Mouse (Mus musculus): ENCODE measurements at regions not wholly inside any gene's neighbourhood (a gene's known extent, or its start where the extent isn't known, plus 50 kb on each side); places are given as distances from the start of the nearest gene placed in this dataset.

DNA sequence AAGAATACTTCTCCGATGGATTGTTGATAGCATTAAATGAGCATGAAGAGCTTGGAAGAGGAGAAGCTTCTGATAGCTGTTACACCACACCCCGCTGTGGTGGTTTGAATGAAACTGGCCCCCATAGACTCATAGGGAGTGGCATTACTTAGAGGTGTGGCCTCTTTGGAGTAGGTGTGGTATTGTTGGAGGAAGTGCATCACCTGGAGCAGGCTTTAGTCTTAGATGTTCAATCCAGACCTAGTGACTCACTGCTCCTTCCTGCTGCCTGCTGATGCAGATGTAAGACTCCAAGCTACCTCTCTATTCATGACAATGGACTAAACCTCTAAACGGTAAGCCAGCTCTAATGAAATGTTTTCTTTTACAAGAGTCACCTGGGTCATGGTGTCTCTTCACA, 237.1 kb upstream of the Mpped2 start:
- no peak for DNase-seq (ENCODE audit: low spot score in 2 of 2)

DNA sequence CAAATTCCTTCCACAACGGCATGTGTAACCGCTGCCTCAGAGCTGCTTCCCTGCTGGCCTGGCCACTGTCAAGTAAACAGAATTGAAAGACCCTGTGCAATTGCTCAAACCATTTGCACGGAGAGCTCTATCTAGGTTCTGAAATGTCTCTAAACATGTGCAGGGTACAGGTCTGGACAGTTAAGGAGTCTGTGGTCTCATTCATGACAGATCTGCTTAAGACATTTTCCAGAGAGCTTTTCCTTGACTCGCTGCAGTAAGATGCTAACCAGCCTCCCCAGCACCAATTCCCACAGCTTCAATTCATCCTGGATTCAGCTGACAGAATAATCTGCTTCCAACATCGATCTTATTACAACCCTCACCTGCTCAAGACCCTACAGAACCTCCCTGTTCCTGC, 235.1 kb upstream of the Mpped2 start:
- no peak for DNase-seq (ENCODE audit: low spot score in 2 of 2)

DNA sequence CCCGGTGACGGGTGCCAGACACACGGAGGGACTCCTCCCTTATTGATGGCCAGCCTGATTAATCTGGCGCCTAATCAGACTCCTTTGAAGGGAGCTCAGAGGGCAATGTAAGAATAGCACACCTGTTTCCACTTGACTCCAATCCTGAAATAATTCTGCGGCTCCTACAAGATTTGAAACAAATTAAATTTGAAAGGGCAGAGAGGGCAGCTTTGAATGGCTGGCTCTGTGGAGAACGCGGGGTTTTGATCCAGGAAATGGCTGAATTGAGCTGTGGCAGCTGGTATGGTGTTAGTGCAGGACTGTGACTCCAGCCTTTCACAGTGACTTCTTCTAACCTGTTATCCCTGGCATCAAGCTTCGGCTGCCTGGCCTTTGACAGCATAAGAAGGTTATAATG, 232.0 kb upstream of the Mpped2 start:
- no peak for DNase-seq (ENCODE audit: low spot score in 2 of 2)

DNA sequence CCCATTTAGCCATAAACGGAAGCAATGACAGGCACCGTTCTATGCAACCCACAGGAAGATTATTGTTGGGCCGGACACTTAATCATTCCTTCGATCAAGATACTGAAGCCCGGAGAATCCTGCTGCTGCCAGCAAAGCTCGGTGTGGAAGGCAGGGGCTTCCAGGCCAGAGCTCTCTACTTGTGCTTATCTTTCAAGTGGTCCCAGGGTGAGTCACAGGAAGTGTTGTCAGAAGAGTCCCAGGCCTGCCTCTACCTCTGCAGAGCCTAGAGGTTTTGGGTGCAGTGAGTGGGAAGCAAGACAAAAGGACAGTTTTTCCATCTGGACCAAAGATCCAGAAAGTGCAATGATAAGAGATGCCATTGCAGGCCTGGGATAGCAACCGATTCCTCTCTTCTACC, 231.6 kb upstream of the Mpped2 start:
- no peak for DNase-seq (ENCODE audit: low spot score in 2 of 2)

DNA sequence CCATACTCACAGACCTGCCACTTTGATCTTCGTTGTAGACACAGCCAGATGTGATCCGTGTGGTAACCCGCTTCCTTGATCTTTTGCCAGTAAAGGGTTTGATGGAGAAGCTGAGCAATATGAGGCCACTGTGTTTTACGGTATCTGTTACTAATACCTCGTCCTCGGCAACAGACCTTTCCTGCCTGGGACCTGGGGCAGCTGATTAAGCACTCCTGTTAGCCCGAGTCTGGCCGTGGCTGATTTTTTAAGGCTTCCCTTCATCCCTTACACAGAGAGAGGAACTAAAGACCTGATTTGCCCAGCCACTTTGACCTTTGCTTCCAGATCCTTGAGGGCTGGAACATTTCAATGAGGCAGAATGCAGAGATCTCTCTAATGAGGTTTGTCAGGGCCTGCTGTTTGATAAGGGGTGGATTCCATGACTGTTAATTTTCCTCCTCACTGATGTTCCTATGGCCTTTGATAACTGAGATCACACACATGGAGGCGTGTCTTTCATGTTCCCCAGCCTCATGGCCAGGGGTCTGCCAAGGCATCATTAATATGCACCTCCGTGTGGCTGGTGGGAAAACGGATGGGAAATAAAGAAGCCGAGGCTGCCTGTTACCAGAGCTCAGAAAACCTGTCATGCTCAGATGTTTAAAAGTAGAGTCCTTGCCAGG, 231.0 kb upstream of the Mpped2 start:
- no peak for DNase-seq (ENCODE audit: low spot score in 2 of 2)

DNA sequence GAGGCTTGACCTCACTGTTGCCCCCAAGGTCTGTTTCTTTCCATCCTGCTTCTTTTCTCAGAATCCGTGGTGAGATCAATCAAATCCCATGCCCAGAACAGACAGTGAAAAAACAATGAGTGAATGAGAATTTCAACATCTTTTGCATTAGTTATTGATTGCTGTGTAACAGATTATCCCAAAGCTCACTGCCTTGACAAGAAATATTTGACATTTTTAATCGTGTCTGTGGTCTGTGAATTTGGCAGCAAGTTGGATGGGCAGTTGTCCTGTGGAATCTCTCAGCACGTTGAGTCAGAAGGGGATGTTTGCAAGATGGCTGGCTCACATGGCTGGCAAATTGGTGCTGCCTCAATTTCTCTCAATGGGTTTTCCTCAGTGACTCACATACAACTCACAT, 228.0 kb upstream of the Mpped2 start:
- DNase-seq (ENCODE audit: low spot score in 2 of 2), result no peak

DNA sequence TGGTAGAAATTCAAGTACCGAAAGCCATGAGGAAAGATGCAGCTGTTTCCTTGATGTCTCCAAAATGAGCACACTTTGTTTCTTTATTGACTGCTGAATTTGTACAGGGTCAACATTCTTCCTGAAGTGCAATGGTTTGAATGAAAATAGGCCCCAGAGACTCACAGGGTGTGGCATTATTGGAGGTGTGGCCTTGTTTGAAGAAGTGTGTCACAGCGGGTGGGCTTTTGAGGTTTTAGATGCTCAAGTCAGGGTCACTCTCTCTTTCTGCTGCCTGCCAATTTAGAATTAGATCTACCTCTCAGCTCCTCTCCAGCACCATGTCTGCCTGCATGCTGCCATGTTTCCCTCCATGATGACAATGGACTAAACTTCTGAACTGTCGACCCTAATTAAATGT, 227.2 kb upstream of the Mpped2 start:
- DNase-seq (ENCODE audit: low spot score in 2 of 2), result no peak

DNA sequence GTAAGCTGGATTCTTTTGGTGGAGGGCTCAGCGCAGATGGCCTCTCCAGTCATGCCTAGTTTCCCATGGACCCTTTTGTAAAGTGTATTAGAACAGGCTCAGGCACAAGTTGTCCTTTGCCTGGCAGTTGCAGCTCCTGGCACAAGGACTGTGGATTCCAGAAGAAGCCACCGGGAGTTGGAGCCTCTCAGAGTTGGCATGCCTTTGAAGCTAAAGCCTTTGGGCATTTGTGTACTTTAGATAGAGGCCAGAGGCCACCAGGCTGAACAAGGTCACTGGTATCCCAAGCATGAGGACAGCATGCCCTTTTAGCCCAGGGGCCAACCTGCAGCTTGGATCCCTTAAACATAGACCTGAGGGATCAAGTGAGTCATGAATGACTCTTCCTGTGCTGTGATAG, 223.9 kb upstream of the Mpped2 start:
- DNase-seq (ENCODE audit: low spot score in 2 of 2), result no peak

DNA sequence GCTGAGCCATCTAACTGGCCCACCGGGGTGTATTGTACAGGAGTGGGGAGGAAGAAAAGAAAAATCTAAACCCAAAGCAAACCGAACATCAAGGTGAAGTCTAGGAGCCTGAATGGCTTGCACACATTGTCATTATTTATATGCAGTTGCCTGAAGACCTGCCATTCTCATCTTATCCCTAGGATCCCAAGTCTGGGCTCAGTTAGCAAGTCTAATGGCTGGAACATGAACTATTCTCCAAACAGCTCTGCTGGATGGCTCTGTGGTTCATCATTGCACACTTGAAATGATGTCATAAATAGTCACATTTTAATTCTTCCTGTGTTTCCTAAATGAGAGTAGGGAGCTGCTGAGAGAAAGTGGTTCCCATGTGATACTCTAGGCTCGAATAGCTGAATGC, 219.6 kb upstream of the Mpped2 start:
- DNase-seq (ENCODE audit: low spot score in 2 of 2), result no peak

DNA sequence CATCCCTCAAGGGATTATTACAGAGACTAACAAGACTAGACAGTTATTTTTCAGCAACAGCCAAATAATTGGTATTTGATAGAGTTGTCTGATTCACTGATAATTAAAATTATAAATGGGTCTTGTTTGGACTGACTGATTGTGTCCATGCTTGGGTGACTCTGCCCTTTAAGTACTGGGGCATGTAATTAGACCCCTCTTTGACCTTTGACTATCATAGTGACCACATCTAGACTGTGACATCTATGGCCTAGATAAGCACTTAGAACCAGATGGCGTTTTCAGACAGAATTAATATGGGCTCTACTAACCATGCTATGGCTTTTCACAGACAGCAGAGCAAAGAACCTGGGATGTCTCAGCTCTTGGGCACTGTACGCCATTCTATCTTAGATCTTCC, 215.1 kb upstream of the Mpped2 start:
- DNase-seq (ENCODE audit: low spot score in 2 of 2), result no peak

DNA sequence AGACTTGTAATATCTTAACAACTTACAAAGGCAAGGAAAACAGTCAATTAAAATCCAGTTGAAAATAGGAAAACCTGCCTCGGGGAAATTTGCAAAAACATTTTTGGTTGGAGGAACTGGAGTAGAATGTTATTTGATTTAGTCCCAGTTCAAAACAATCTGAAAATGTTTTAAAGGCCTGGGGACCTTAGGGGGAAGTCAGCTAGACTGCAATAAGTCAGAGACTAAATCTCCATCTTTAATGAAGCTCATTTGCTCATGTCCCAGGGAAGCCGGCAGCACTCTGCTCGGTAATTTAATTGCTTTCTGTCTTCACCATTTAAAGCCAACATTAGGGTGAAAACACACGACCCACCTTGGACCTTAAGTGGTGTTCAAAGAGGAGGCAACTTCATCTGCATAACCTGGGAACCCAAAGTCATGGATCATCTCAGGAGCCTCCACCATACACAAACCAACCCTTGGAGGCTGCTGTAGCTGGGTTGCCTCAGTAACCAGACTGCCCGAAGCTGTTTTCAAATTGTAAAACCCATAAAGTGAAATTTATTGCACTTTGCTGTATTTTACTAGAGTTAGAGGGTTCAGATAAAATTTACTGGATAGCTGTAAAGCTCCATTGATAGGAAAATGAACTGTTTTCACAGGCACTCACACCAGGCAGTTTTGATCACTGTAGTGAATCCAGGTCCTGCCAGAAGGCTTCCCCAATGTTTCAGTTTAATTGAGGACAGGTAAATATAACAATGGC, 205.6 kb upstream of the Mpped2 start:
- no peak for DNase-seq (ENCODE audit: low spot score in 2 of 2)

DNA sequence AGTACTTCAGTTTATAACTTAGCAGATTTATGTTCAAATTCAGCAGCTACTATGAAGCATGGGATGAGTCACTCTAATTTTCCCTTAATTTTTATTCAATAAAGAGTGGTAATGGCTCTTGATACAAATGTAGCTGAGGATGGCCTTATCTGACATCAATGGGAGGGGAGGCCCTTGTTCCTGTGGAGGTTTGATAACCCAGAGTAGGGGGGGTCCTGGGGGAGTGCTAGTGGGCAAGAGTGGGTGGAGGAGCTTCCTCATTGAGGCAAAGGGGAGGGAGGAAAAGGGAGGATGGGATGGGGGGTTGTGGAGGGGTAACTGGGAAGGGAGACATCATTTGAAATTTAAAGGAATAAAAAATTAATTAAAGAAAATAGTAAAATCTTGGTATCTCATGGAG, 194.3 kb upstream of the Mpped2 start:
- DNase-seq (ENCODE audit: low spot score in 2 of 2), result no peak

DNA sequence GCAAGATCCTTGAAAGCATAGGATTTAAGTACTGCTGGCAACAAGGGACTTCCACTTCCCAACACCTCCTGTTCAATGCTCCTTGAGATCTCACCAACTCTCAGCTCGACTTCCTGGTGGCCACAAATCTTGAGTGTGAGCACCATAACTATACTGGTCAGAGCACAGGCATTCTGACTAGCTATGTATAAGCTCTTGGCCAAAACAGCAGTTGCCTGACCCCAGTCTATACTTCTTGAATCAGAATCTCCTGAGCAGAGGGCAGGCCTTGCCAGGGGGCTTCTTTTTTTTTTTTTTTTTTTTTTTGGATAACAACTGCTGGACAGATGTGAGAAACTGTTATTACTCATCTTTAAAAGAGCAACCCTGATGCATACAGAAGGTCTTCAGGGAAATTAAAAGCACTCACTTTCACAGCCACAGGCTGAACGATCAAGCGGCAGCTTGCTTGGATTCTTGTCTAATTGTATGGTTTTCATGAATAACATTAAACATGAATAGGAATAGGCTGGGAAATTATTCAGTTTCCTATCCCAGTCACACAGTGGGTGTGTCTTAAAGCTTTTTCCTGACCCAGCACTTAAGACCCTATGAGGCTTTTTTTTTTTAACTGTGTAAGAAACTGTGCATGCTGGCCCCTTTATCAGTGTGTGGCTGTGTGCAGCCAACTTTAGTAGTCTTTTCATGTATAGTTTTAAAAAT, 193.7 kb upstream of the Mpped2 start:
- no peak for DNase-seq (ENCODE audit: low spot score in 2 of 2)

DNA sequence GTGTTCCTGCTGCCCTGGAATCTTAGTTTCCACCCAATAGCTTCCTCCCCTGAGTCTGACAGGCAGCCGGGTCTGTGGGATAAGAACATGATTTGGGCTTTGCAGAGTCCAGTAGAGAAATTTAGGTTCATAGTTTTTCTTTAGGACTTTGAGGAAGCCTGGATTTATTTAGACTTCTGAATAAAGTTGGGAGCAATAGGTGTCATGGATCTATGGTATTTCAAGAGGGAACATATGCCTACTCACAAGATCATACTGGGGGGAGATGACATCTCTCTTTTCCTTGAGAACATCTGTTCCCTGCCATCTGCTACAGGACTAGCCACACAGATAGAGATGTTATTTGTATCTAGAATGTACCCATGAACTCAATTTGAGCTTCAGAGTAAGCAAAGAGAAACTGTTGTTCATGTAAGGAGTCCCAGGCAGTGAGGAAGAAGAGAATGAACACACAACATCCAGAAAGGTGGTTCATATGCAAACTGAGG, 188.1 kb upstream of the Mpped2 start:
- DNase-seq (ENCODE audit: low spot score in 2 of 2), result peak in 1 of 2 experiments; percentile 19

DNA sequence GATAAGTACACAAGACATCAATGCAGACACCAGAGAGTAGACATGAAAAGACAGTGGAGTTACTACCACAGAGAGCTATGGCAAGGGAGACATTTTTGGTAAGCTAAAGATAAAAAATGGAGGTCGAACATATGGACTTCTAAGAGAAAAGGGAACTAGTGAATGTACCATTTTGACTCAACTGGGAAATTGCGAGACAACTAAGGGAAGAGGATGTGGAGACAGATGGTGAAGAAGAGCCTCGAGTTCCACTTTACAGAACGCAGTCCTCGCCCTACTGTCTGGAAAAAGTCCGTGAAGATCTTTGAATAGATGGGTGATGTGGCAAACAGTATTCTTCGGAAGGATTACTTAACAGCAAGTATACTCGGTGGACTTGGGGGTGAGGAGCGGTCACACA, 181.2 kb upstream of the Mpped2 start:
- peak in 1 of 2 experiments; percentile 23 for DNase-seq (ENCODE audit: low spot score in 2 of 2)

DNA sequence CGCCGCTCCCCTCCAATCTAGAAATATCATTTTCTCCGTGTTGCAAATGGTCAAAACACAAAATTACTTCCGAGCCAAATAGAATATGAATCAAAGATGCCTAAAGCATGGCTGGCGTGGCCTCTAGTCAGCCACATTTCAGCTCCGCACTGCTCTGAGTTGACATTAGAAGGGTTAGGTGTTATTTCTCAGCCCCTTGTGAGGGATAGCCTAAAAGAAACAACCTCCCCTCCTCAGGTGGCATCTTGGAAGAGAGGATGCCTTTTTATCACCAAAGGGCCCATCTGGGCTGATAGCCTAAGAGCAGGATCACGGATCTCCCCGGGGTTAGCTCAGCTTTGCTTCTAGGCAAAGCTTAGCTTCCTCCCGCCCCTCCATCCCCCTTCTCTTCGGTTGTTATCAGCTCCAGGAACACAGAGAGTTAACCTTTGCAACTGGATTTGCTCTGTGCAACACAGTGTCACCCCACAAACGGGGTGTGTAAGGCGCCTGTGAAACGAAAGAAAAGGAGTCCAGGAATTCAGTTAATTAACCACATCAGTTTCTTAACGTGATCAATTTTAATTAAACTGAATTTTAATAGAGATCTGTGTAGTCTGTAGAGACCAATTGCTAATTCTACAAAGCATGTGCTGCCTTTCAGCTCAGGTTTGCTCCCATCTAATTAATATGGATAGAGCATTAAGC, 180.6 kb upstream of the Mpped2 start:
- peak in 1 of 2 experiments; percentile 13 for DNase-seq (ENCODE audit: low spot score in 2 of 2)

DNA sequence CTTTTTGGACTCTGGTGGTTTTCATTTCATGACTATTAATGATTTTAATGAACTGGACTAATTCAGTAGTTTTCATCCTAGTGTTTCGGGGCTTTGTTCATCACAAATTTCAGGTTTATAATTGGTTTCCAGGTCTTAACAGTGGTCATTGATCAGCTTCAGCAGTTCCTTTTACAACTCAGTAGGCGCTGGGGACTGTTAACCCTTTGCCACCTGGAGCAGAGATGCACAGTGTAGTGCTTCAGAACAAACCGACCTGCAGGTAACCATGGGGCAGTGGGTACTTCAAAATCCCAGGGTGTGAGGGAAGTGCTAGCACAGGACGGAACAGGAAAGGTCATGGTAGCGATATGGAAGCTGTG, 180.1 kb upstream of the Mpped2 start:
- peak in 1 of 2 experiments; percentile 20 for DNase-seq (ENCODE audit: low spot score in 2 of 2)

DNA sequence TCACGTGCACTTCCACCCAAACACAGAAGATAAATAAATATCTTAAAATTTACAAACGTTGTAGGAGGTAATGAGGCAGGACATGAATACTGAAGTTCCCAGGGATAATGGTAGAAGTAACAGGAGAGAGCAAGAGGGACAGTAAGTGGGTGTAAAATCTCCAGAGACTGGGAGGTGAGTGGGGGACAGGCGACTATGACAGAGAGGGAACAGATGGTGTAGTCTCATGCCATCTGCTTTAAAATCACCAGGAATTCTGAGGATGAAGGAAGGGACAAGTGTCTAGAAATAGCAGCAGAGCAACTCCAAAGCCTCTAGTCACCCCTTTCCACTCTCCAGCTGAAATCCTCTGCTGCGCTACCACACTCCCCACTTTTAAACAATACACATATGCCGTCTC, 175.8 kb upstream of the Mpped2 start:
- peak; percentile 25 to 57 for DNase-seq (ENCODE audit: low spot score in 2 of 2)

DNA sequence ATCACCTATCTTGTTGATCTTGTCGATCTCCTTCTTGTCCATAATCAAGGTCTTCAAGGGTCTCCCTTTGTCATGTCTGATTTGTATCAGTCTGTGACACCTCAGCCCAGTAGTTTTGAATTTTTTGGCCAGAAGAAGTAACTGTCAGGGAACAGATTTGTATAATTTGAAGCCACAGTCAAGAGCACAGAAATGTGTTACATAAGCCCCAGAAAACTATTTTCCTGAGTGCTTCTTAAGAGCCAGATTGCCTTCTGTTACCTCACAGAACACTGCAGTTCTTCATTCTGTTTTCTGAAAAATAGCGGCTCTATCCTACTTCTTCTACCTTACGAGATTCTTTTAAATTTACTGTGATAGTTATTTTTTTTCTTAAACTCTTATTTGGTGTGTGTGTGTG, 170.1 kb upstream of the Mpped2 start:
- DNase-seq (ENCODE audit: low spot score in 2 of 2), result no peak

DNA sequence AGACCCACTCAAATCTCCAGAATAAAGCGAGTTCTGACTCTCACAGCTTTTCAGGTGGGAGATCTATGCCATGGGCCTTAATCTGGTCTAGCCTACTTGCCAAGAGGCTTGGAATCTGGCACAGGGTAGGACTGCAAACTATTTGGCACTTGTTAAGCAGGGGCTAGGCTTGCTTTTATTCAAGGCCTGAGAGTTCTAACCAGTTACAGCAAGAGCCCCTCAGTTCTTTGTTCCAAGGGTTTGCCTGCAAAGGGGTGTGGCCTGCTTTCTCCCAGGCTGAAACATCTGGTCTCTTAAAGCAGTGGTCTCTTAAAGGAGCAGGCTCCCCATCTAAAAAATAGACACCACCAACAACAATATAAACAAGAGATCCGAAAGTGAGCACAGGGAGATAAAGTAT, 166.1 kb upstream of the Mpped2 start:
- no peak for DNase-seq (ENCODE audit: low spot score in 2 of 2)

DNA sequence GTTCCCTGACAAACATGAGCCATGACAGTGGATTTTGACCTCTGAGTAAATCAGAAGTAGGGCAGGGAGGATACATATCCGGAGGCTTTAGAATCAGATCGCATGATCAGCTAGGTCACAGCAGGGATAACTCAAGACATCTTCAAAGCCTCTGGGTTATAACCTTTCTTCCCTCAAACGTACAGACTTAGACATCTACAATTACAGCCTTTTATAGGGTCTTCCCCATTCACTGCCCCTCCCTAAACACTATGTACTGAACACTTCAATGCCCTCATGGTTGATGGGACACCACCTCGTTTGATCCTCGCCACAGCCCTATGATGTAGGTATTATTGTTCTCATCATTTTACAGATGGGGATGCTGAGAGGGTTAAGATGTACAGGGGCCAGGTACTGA, 163.8 kb upstream of the Mpped2 start:
- no peak for DNase-seq (ENCODE audit: low spot score in 2 of 2)

DNA sequence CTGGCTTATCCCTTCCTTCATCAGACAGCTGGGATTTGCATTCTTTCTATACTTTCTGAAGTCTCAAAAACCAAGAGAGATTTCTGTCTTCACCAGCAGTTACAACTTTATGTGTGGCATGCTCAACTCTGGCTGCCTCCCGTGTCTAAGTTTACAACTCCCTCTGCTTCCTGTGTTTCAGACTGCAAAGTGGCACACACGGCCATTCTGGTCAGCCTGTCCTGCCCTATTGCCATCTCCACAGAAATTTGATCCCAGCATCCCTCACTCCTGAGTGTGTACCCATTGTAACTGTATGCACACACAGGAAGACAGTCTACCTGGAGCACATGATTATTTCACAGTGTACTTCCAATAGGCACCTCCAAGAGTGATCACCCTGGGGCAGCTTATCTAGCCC, 163.3 kb upstream of the Mpped2 start:
- no peak for DNase-seq (ENCODE audit: low spot score in 2 of 2)
